Mouse (Mus musculus) thymus, postnatal 14 days (tissue): ENCODE data around the gene Tpp2.
A peak's percentile ranks its signal among the peaks of the same experiment; 100 is the strongest.
"Not testable (repeated sequence)": the region's sequence is repeated elsewhere in the genome, so short reads cannot be mapped to it uniquely, and the experiment has no call there.

Experiments
- DNase-seq: peaks from one replicate; pipeline ENCODE4 v3.0.0; 2021

The Tpp2 gene

DNA sequence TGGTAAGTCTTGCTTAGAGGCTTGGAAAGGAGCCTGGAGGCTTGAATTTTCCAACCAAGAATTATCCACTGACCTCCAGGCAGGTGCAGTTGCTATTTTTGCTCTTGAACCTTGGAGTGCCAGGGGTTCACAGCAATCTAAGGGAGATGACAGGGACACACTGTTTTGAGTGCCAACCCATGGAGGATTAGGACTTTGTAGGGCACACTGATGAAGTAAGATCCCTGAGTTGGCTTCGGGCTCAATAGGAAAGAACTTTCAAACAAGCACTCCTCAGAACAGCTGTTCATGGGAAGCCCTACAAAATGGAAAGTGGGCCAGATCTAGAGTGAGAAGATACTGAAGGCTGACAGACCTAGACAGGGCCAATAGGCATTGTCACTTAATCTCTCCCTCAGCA lies 89.2 kb downstream of the Tpp2 start:
- DNase-seq: no peak

DNA sequence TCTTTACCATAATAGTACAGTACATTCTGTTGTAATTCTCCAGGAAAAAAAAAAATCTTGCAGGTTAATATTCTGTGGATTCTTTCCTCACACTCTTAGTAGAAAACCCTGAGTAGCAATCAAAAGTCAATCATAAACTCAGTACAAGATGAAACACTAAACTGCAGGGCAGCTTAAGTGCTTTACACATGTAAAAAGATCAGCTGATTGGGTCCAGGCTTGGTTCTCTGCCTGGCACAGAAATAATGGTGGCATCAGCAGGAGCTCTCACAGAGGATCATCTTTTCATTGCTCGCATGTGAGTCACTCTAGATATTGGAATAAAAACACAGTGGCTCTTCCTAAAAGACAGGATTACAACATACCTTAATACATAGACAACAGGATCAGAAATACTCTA lies 94.2 kb downstream of the Tpp2 start:
- DNase-seq: no peak

DNA sequence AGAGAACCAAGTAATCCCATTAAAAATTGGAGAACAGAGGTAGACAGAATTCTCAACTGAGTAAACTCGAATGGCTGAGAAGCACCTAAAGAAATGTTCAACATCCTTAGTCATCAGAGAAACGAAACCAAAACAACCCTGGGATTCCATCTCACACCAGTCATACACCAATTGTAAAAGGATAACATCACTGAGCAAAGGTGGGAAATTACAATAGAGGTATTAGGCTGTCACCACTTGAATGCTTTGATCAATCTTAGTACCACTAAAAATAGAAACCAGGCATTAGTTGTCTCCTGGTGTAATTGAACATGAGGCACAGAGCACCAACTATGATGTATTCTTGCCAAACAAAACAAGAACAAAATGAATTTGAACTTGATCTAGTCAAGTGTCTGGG lies 98.8 kb downstream of the Tpp2 start:
- no peak for DNase-seq

DNA sequence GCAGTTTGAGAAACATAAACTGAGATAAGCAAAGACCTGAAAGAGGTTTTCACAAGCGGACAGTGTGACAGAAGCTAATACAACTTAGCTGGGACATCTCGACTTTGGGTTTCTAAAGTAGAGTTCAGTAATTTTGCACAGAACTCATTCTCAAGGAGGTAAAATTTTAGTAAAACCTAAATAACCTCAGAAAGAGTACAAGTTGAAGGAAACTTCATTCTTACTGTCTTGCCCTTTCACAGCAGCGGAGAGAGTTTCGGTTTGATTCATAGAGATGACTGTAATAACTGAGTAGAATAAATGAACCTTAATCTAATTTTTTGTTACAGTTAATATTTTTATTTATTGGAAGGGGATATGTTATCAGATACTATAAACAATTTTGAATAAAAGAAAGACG lies 99.5 kb downstream of the Tpp2 start:
- DNase-seq: no peak

DNA sequence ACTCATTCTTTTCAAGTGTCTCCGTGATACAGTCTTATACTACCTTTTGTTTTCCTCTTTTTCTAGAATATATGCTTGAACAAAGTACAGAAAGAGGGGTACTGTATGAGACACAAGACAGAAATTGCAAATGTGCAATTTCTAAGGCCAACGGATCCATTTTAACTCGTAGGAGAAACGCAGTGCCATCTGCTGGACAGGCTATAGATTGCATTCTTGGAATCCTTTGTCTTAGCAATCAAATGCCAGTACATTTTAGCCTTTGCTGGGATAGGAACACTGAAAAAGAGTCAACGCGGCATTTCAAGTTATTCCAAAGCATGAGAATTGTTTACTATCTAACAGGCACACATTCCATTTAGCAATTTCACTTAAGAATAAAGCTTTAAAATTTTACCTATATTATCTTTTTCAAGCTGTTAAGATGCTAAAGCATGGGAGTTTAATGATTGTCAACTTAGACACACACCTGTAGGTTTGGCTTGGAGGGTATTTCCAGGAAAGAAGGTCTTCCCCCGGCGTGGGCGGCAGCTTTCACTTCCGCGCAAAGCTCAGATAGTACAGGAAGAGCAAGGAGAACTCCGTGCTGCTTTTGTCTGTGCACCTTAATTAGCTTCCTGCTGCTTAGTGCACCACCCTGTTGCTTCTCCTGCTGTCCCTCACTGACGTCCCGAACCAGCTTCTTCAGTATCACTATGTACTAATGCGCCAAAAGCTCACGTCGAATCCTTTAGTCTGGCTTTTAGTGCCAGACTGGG lies 108.5 kb downstream of the Tpp2 start:
- peak; percentile 70 for DNase-seq

DNA sequence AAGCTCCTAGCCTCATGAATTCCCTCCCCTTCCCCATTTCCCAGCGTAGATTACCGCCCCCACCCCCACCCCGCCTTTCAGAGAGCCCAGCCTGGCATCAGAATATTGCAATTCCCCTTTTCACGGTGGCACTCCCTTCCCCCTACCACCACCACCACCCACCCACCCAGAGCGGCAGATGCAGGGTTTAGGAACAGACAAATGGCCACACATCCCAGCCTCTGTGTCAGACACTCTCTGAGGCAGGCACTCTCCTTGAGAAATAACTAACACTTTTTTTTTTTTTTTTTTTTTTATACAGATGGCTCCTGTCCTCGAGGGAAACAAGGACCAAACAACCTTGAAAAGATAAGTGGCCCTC lies 109.1 kb downstream of the Tpp2 start:
- DNase-seq: no peak

DNA sequence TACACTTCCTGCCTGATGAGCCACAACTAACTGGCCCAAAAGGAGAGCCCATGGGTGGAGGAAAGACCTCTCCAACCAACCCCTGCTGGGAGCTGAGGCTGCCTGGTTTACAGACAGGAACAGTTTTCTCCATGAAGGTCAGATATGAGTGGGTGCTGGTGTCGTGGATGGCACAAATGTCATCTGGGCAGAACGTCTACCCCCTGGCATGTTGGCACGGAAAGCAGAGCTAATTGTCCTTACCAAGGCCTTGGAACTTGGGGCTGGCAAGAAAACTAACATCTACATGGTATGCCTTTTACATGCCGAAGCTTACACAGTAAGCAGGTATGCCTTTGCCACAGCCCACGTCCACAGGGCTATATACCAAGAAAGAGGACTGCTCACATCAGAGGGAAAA lies 112.2 kb downstream of the Tpp2 start:
- not testable (repeated sequence) for DNase-seq

DNA sequence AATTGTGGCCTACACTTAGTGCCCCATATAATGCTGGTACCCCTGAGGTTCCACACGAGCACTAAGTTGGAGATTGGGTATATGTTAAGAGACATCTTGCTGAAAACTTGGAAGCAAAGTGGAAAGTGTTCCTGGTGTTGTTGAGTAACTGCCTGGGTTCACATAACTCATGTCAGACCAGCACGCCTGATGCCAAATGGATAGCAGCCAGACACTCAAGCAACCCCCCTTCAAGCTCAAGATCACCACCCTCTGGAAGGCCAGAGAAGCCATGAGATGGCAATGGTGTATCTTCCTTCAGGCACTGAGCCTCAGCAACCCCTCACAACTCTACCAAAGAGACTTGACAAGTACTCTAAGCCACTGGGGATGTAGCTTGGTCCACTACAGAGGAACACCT lies 113.1 kb downstream of the Tpp2 start:
- DNase-seq: no peak
